Mouse (Mus musculus) CH12.LX (cell line): Measurements from ENCODE around the gene Dmd.

ENCODE experiments used
- CTCF ChIP-seq, 2 experiments: IDR thresholded peaks in 1 of 2; conservative IDR thresholded peaks in 1 of 2; 2 replicates each; pipeline ENCODE4 v1.5.1; 2011 to 2012; ENCODE audit warnings: low read depth in 2 of 2, low read length in 2 of 2, improper control_type of control experiment in 1 of 2, inconsistent platforms in 1 of 2, mild to moderate bottlenecking in 1 of 2, moderate library complexity in 1 of 2
- EP300 ChIP-seq: IDR thresholded peaks from 2 replicates; pipeline ENCODE4 v1.6.1; 2011; ENCODE audit warnings: low read length, improper control_type of control experiment
- MAFK ChIP-seq: IDR thresholded peaks from 2 replicates; pipeline ENCODE4 v1.6.1; 2011; ENCODE audit warnings: low read length, improper control_type of control experiment; ENCODE audit not compliant: insufficient replicate concordance
- MXI1 ChIP-seq: IDR thresholded peaks from 2 replicates; pipeline ENCODE4 v1.6.1; 2011; ENCODE audit warnings: mild to moderate bottlenecking, low read depth, low read length, improper control_type of control experiment
- POLR2A ChIP-seq: IDR thresholded peaks from 2 replicates; pipeline ENCODE4 v1.6.1; 2011; ENCODE audit warnings: low read depth, mild to moderate bottlenecking, improper control_type of control experiment, low read length

DNA sequence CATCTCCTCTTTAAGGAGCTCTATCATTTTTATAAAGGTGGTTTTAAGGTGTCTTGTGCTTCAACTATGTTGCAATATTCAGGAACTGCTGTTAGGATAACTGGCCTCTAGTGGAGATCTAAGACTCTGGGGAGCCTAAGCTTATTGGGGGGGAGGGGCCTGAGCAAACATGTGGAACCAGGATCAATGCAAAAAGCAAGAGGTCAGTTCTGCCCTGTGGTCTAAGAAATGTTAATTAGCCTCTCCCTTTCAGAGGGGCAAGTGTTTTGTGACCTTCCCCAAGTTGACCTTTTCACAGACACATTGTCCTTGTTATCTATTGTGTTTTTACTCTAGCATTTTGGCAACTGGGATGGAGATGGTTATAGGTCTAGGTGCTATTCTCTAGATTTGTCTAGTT is 47.2 kb upstream of the Dmd start:
- no peak for TF ChIP-seq POLR2A
- TF ChIP-seq EP300: no peak
- no peak for TF ChIP-seq CTCF (conservative IDR thresholded peaks at IDR 0.05 in 1 of 2, IDR thresholded peaks at IDR 0.05 in 1 of 2; ENCODE audit: low read depth in 2 of 2, low read length in 2 of 2)
- TF ChIP-seq MXI1: no peak
- TF ChIP-seq MAFK: no peak
